Mouse (Mus musculus): ENCODE results near the gene Garnl3.

DNA sequence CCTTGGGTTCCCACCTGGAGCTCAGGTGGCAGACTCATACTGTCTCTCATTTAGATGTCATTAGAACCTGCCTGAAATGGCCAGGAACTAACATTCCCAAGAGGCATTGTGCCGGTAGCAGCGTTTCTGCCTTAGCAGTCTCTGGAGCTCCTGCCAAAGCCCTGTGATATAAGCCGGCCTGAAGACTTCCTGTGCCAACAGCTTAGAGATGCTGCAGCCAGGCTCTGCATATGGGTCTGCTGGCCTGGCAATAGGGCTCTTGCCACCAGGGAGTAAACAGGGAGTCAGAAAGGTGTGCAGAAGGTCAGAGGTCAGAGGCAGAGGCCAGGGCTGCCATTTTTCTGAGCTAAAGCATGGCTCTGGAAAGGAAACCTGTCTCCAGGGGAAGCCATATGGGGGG lies 33.2 kb upstream of the Garnl3 start:
- TF ChIP-seq CTCF (IDR thresholded peaks at IDR 0.05; ENCODE audit: low read depth) = no peak
- TF ChIP-seq EP300 (IDR thresholded peaks at IDR 0.05; ENCODE audit: low read depth) = no peak
